Mouse (Mus musculus) liver, embryonic 15.5 days (tissue): ENCODE results near the gene Pacs1. TPM values are rescaled to one million over a fixed set of nuclear protein-coding genes. Genes with fewer than 3 reads are reported as not detected.
A peak's percentile ranks its signal among the peaks of the same experiment; 100 is the strongest.

ENCODE experiments used
- ATAC-seq: fragments of 200-750 bp; cut with Nextera tagmentation; 2 replicates; pipeline ENCODE4 v1.8.0; 2017; ENCODE audit warnings: moderate number of reproducible peaks, mild to moderate bottlenecking, moderate library complexity; ENCODE audit not compliant: insufficient read depth
- H3K27ac ChIP-seq: fragments of 300-500 bp; sonication (generic); replicated peaks from 2 replicates; pipeline ENCODE4 v1.5.1; 2015; ENCODE audit warnings: mild to moderate bottlenecking, inconsistent platforms
- H3K27me3 ChIP-seq: fragments of 300-500 bp; sonication (generic); 2 replicates; pipeline ENCODE4 v1.6.1; 2015; ENCODE audit warnings: mild to moderate bottlenecking, inconsistent platforms
- H3K36me3 ChIP-seq: fragments of 300-500 bp; sonication (generic); replicated peaks from 2 replicates; pipeline ENCODE4 v1.6.1; 2015; ENCODE audit warnings: moderate library complexity, mild to moderate bottlenecking, inconsistent platforms
- H3K4me1 ChIP-seq: fragments of 300-500 bp; sonication (generic); replicated peaks from 2 replicates; pipeline ENCODE4 v1.6.1; 2015; ENCODE audit warnings: inconsistent platforms
- H3K4me2 ChIP-seq: fragments of 300-500 bp; sonication (generic); 2 replicates; pipeline ENCODE4 v1.6.1; 2015; ENCODE audit warnings: moderate library complexity, mild to moderate bottlenecking, inconsistent platforms
- H3K4me3 ChIP-seq: fragments of 300-500 bp; sonication (generic); replicated peaks from 2 replicates; pipeline ENCODE4 v1.5.1; 2015; ENCODE audit warnings: mild to moderate bottlenecking, inconsistent platforms
- H3K9ac ChIP-seq: fragments of 300-500 bp; sonication (generic); 2 replicates; pipeline ENCODE4 v1.6.1; 2015; ENCODE audit warnings: moderate library complexity, mild to moderate bottlenecking, inconsistent platforms
- H3K9me3 ChIP-seq: fragments of 300-500 bp; sonication (generic); replicated peaks from 2 replicates; pipeline ENCODE4 v1.6.1; 2016; ENCODE audit warnings: inconsistent platforms
- WGBS: fragments of 180-500 bp; shearing (Covaris S2); methylation state at CpG from one replicate; pipeline ENCODE4 v1.1.7; 2015; ENCODE audit warnings: mixed read lengths; ENCODE audit not compliant: insufficient replicate concordance; 5-methylcytosine and 5-hydroxymethylcytosine counted together
- polyA plus RNA-seq: library from polyadenylated mRNA; unstranded; fragments of >200 nt; fragmentation: Nextera tagmentation; extraction: Ambion mirVana; gene quantifications from 2 replicates; pipeline ENCODE4 v1.2.1, GENCODE M21; 2015

Gene Pacs1
- polyA plus RNA-seq, 1 experiment from 2014 or later, result 8.6 TPM

GRCm38 (mm10) chr19:5117494-5118383 is 155.2 kb downstream of the Pacs1 start:
- peaks cover 20% of the 10 kb centered on the region for H3K4me1 ChIP-seq
- H3K4me3 ChIP-seq, result peak overlapping the region; percentile 63
- H3K36me3 ChIP-seq, result no peaks in the 10 kb centered on the region
- under 1% methylated on average over 83 of the region's 83 CpGs for WGBS
- peak overlapping the region; percentile 84 for H3K4me2 ChIP-seq
- ATAC-seq, result peak; percentile 74
- H3K9me3 ChIP-seq, result no peaks in the 10 kb centered on the region
- H3K27me3 ChIP-seq, result peaks cover 34% of the 10 kb centered on the region
- H3K9ac ChIP-seq, result peak overlapping the region; percentile 55
- H3K27ac ChIP-seq, result no peak overlapping the region

GRCm38 (mm10) chr19:5113783-5114182 is 159.1 kb downstream of the Pacs1 start:
- no peak overlapping the region for H3K4me3 ChIP-seq
- ATAC-seq, result no peak
- no peak overlapping the region for H3K27ac ChIP-seq
- H3K9ac ChIP-seq, result no peak overlapping the region
- no peak overlapping the region for H3K4me2 ChIP-seq
- WGBS, result 74% methylated on average over 7 of the region's 7 CpGs
- H3K4me1 ChIP-seq, result peaks cover 26% of the 10 kb centered on the region
- H3K27me3 ChIP-seq, result peaks cover 21% of the 10 kb centered on the region
- no peaks in the 10 kb centered on the region for H3K9me3 ChIP-seq
- H3K36me3 ChIP-seq, result no peaks in the 10 kb centered on the region

GRCm38 (mm10) chr19:5109659-5110453 is 163.1 kb downstream of the Pacs1 start:
- ATAC-seq, result no peak
- H3K36me3 ChIP-seq, result peaks cover 3% of the 10 kb centered on the region; the same call in 1 of the 2 replicates
- H3K27ac ChIP-seq, result no peak overlapping the region
- no peak overlapping the region for H3K4me2 ChIP-seq
- WGBS, result 69% methylated on average over 19 of the region's 19 CpGs
- no peaks in the 10 kb centered on the region for H3K27me3 ChIP-seq
- H3K4me3 ChIP-seq, result no peak overlapping the region
- H3K4me1 ChIP-seq, result peaks cover 43% of the 10 kb centered on the region
- H3K9me3 ChIP-seq, result no peaks in the 10 kb centered on the region
- no peak overlapping the region for H3K9ac ChIP-seq

- WGBS, result 53% methylated on average over 4 of the region's 4 CpGs
- Histone ChIP-seq H3K36me3 (peaks cover 15% of the 10 kb centered on the region), H3K4me2 (no peak overlapping the region), H3K4me1 (peaks cover 44% of the 10 kb centered on the region), H3K9me3 (no peaks in the 10 kb centered on the region), H3K9ac (no peak overlapping the region), H3K27me3 (no peaks in the 10 kb centered on the region), H3K4me3 (no peak overlapping the region), H3K27ac (no peak overlapping the region)
- ATAC-seq, result no peak
Measured at GRCm38 (mm10) chr19:5108702-5109101, 164.2 kb downstream of the Pacs1 start.

- Histone ChIP-seq H3K27ac (no peak overlapping the region), H3K27me3 (no peaks in the 10 kb centered on the region), H3K36me3 (peaks cover 20% of the 10 kb centered on the region), H3K9ac (no peak overlapping the region), H3K4me1 (peaks cover 44% of the 10 kb centered on the region), H3K4me2 (no peak overlapping the region), H3K9me3 (no peaks in the 10 kb centered on the region), H3K4me3 (no peak overlapping the region)
- ATAC-seq, result no peak
- 29% methylated on average over 5 of the region's 5 CpGs for WGBS
Measured at GRCm38 (mm10) chr19:5108271-5108575, 164.7 kb downstream of the Pacs1 start.

- Histone ChIP-seq H3K27me3 (no peaks in the 10 kb centered on the region), H3K36me3 (peaks cover 25% of the 10 kb centered on the region), H3K9ac (peak overlapping the region; percentile 87; the same call in 1 of the 2 replicates), H3K27ac (no peak overlapping the region), H3K4me3 (peak overlapping the region; percentile 86), H3K4me1 (peaks cover 44% of the 10 kb centered on the region), H3K4me2 (peak overlapping the region; percentile 95), H3K9me3 (no peaks in the 10 kb centered on the region)
- 71% methylated on average over 18 of the region's 18 CpGs for WGBS
- no peak for ATAC-seq
Measured at GRCm38 (mm10) chr19:5107556-5108270, 165.2 kb downstream of the Pacs1 start.

GRCm38 (mm10) chr19:5106731-5107191 is 166.2 kb downstream of the Pacs1 start, which contains the start of gene Rab1b:
Gene Rab1b, minus strand, starts transcription at chr19:5107072.
- H3K27ac ChIP-seq, result peak within 1 kb of the TSS; percentile 89
- peaks cover 34% of the 10 kb centered on the region for H3K36me3 ChIP-seq
- H3K27me3 ChIP-seq, result no peaks in the 10 kb centered on the region
- no peaks in the 10 kb centered on the region for H3K9me3 ChIP-seq
- peak within 1 kb of the TSS; percentile 95 for H3K4me2 ChIP-seq
- peak within 1 kb of the TSS; percentile 86 for H3K4me3 ChIP-seq
- peak; percentile 93 for ATAC-seq
- peak within 1 kb of the TSS; percentile 87 for H3K9ac ChIP-seq
- peaks cover 44% of the 10 kb centered on the region for H3K4me1 ChIP-seq
- WGBS, result under 1% methylated on average over 46 of the region's 46 CpGs

GRCm38 (mm10) chr19:5106074-5106473 is 166.8 kb downstream of the Pacs1 start:
- Histone ChIP-seq H3K36me3 (peaks cover 41% of the 10 kb centered on the region), H3K9ac (peak overlapping the region; percentile 87), H3K9me3 (no peaks in the 10 kb centered on the region), H3K4me2 (peak overlapping the region; percentile 95), H3K27me3 (no peaks in the 10 kb centered on the region), H3K4me3 (peak overlapping the region; percentile 86), H3K27ac (peak overlapping the region; percentile 89), H3K4me1 (peaks cover 44% of the 10 kb centered on the region)
- no peak for ATAC-seq
- WGBS, result 4% methylated on average over 9 of the region's 9 CpGs

- Histone ChIP-seq H3K27me3 (peaks cover 36% of the 10 kb centered on the region), H3K4me3 (peak within 1 kb of the TSS; percentile 49), H3K36me3 (peaks cover 45% of the 10 kb centered on the region), H3K27ac (no peak within 1 kb of the TSS), H3K4me1 (peaks cover 39% of the 10 kb centered on the region), H3K9ac (peak within 1 kb of the TSS; percentile 42; the same call in 1 of the 2 replicates), H3K4me2 (peak within 1 kb of the TSS; percentile 85), H3K9me3 (no peaks in the 10 kb centered on the region)
- peak; percentile 58; the same call in 1 of the 2 replicates for ATAC-seq
- 7% methylated on average over 44 of the region's 48 CpGs for WGBS
Measured at GRCm38 (mm10) chr19:5098363-5099143, 174.4 kb downstream of the Pacs1 start, which contains the start of gene Cnih2. Gene Cnih2, minus strand, starts transcription at chr19:5098521.
